Mouse (Mus musculus): ENCODE measurements around the gene Id3. TPM values are rescaled to one million over a fixed set of nuclear protein-coding genes. Genes with fewer than 3 reads are reported as not detected.
"Not testable (repeated sequence)": the region's sequence is repeated elsewhere in the genome, so short reads cannot be mapped to it uniquely, and the experiment has no call there.

The Id3 gene
- total RNA-seq (2015; ENCODE audit: low replicate concordance) (not detected in 2 replicates), total RNA-seq (2017; ENCODE audit: low replicate concordance) (not detected in 2 replicates)

DNA sequence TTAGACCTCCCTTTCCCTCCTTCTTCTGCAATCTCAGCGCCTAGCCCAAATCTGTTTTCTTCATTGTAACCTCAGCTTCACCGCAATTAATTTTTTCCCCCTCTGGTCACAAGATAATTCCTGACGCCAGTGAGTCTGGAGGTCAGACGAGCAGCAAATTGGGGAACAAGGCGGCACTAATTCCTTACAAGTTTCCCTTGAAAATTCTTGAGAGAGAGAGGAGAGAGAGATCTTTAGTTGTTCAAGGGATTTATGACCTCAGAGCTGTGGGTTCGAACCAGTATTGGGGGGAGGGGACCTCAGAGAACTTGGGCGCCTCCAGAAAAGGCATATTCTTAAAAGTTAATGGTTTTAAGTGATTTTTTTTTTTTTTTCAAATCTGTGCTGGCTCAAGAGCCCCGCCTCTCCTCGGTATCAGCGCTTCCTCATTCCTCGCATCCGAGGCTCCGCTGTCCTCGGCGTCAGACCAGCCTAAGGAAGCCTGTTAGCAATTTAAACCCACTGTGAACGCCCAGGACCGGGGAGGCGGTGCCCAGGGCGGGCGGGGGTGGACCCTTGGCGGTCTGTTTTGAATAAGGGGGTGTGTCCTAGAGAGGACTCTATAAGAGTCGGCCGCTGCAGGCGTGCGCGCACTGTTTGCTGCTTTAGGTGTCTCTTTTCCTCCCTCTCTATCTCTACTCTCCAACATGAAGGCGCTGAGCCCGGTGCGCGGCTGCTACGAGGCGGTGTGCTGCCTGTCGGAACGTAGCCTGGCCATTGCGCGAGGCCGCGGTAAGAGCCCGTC is at the start of gene Id3:
Gene Id3 (plus strand): TSS at position 305 of the 784 bp plus-strand sequence.
- no peak for ATAC-seq (replicated peaks; ENCODE audit: low FRiP score, poor library complexity, severe bottlenecking)

DNA sequence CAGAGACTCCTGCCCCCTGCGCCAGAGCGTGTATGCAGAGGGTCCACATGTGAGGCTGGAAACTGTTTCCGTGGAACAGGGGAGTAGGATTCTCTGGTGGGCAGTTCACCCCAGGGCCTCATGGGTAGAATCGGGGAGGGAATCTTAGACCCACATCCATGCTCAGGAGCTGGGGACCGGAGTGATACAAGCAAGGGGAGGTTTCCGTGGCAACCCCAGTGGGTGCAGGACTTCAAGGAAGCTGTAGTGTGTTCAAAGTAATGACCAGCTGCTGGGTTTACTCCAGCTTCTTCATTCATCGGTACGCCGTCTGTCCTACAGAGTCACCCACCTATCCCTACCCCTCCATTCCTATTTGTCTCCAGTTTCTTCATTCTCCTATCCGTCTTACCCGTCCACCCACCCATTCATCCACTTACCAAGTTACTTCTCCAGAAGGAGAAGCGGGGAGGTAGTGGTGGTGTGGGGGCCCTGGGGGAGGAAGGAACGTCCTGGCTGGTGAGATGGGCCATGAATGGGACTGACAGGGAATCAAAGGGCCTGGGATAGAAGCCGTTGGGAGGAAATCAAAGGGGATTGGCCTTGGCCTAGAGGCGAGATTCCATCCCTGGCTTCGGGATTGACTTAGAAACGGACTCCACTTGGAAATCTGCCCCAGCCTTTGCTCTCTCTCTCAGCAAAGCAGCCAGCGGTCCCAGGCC is 48.6 kb upstream of the Id3 start:
- no peak for ATAC-seq (replicated peaks; ENCODE audit: low FRiP score, poor library complexity, severe bottlenecking)

DNA sequence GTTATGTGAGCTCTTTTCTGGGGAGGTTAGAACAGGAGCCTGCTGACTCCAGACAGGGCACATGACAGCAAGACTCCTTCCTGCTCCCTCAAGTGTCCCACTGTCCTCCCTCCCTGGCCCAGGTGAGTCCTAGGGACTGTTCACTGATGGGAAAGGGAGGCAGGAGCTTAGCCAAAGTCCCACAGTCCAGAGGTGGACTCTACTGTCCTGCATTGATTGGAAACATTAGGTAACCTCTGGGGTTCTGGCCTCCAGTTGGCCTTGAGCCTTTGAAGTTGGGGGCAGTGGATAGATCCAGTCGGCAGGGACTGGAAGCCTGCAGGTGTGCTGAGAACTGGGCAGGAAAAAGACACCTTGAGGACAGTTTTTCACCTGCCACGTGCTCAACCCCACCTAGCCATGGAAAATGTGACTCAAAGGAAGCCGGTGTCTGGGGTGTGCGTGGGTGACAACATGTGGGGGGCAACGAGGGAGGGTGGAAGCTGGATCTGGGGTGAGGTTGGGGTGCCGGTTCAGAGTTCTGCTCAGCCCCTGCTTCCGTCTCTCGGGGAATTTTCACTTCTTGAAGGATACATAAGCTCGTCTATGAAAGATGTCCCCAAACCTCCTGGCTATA is 47.7 kb upstream of the Id3 start:
- ATAC-seq (replicated peaks; ENCODE audit: low FRiP score, poor library complexity, severe bottlenecking), result no peak

DNA sequence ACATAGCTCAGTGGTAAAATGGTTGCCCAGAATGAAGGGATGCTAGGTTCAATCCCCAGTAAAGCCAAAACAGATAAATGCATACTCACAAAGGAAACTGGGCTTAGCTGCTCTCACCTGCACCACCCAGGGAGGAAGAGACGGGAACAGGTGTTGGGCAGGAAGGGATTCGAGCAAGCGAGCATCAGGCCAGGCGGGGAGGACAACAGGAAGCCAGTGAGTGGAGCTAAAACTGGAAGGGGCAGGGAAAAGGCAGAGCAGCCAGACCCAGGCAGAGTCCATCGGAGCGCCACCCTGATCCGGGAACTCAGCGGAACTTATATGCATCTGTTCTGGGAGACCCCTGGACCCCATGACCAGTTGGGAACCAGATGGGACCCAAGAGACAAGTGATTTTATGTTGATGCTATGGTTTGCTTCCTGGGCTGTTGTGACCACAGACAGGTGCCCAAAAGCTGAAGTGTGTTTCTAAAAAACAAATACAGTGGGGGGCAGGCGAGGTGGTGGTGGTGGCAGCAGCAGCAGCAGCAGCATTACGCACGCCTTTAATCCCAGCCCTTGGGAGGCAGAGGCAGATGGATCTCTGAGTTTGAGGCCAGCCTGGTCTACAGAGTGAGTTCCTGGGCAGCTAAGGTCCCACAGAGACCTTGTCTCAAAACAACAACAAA is 46.7 kb upstream of the Id3 start:
- ATAC-seq (replicated peaks; ENCODE audit: low FRiP score, poor library complexity, severe bottlenecking), result no peak

DNA sequence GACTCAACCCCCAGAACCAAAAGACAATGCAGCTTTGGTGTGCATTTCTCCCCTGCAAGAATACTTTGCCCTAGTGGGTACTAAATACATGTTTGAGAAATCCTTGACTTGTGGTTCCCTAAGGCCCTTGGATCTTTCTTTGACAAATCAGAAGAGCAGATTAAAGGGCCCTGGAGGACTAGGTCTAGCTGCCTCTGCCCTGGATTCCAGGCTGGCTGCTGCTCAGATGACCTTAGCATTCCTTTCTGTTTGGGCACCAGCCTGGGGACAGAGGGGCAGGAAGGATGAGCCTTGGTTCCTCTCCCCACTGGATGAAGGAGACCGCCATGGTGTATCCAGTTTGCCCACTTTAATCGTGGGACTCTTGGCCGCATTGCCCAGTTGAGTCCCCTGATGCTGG is 44.9 kb upstream of the Id3 start:
- no peak for ATAC-seq (replicated peaks; ENCODE audit: low FRiP score, poor library complexity, severe bottlenecking)

DNA sequence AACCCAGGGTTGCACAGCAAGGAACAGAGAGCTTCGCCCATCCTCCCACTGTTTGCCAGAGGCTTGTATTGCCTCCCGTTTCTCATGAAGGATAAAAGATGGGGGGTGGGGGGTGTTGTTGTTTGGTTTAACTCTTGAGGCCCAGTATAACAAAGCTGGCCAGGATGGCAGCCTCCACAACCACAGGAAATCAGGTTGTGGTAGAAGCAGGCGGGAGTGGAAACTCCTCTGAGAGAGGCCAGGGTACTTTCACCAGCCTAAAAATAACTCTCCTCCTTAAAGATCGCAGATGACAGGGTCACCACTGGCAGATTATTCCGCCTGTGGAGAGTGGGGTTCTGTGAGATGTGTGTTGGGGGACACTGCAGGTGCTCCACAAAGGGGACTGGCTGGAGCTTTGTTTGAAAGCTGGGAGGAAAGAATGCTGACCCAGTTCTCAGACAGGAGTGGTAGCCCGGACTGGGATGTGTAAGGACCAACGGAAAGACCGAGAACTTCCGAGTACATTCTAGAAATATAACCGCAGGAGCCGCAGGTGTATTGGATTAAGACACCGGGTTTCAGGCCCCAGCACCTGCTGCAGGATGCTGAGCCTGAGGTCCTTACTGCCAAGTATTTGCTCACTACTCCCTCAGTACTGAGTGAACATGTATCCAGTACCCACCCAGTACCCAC is 42.8 kb upstream of the Id3 start:
- ATAC-seq (replicated peaks; ENCODE audit: low FRiP score, poor library complexity, severe bottlenecking), result no peak

DNA sequence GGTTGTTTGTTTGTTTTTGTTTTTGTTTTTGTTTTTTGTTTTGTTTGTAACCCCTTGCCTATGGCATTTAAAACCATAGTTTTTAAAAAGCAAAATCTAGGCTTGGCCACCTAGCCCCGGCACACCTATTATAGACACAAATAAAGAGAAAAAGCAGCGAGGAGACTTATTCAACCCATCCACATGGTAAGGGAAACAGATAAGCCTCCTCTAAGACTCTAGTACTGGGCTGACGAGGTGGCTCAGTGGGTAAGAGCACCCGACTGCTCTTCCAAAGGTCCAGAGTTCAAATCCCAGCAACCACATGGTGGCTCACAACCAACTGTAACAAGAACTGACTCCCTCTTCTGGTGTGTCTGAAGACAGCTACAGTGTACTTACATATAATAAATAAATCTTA is 41.5 kb upstream of the Id3 start:
- not testable (repeated sequence) for ATAC-seq (replicated peaks; ENCODE audit: low FRiP score, poor library complexity, severe bottlenecking)

DNA sequence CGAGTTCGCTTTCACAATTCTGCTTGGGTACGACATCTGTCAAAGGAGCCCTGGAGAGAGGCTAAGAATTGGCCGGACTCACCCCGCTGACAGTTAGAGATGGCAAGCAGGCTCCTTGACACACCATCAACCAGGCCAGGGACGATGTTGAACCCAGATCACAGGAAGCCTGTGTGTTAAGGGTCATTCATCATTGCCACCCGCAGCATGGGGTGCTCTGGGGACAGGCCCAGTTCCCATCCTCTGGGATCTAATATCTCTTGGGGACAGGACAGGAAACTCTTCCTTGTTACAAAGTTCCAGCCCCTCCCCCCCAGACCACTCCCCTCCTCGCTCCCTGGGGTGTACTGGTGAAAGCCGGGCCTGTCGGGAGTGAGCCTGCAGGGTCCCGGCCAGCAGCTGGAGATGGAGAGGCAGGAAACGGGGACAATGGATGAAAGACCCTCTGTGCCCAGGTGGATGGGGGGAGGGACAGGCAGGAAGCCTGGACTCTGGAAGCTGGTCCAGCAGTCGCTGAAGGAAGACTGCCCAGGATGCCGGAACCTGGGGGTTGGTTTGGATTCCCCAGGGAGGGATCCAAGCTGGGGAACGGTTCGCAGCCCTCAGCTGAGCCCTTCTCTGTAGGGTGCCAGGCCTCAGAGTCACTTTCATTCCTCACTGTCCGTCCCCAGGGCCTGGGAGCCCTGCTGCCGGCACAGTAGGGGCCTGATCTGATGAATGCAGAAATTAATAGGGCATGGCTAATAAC is 38.5 kb upstream of the Id3 start:
- no peak for ATAC-seq (replicated peaks; ENCODE audit: low FRiP score, poor library complexity, severe bottlenecking)

DNA sequence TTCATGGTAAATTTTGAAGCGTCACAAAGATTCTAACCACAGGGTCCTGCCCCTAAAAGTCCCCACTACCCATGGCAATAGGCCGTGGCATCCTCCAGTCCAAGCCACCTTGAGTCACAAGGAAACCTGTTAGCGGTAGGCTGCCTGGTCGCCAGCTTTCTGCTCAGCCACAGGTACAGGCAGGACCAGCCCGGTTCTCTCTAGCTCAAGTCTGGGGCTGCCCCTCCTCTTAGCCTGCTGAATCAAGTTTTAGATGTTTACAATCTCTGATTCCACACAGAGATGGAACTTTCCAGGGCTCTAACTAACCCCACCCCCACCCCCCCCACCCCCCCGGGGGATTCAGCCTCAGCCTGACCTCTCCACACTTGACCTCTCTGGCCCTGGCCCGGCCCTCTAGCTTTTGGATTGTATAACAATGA is 36.4 kb upstream of the Id3 start:
- no peak for ATAC-seq (replicated peaks; ENCODE audit: low FRiP score, poor library complexity, severe bottlenecking)

DNA sequence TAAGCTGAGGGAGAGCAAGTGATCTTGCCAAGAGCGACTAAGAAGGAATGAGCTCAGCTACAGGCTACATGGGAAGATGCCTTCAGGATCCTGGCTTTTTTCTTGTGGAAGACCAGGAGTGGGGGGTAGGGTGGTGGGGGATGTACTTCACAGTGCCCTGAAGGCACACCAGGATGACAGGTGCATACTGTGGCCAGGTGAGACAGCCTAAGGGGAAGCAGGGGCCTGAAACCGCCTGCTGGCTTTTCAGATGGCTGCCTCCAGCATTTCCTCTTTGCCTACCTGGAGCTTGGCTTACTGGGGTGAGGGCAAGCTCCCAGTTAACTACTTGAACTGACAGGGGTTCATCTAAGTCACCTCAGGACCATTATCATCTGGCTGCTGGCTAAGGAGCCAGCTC is 34.1 kb upstream of the Id3 start:
- ATAC-seq (replicated peaks; ENCODE audit: low FRiP score, poor library complexity, severe bottlenecking), result no peak

DNA sequence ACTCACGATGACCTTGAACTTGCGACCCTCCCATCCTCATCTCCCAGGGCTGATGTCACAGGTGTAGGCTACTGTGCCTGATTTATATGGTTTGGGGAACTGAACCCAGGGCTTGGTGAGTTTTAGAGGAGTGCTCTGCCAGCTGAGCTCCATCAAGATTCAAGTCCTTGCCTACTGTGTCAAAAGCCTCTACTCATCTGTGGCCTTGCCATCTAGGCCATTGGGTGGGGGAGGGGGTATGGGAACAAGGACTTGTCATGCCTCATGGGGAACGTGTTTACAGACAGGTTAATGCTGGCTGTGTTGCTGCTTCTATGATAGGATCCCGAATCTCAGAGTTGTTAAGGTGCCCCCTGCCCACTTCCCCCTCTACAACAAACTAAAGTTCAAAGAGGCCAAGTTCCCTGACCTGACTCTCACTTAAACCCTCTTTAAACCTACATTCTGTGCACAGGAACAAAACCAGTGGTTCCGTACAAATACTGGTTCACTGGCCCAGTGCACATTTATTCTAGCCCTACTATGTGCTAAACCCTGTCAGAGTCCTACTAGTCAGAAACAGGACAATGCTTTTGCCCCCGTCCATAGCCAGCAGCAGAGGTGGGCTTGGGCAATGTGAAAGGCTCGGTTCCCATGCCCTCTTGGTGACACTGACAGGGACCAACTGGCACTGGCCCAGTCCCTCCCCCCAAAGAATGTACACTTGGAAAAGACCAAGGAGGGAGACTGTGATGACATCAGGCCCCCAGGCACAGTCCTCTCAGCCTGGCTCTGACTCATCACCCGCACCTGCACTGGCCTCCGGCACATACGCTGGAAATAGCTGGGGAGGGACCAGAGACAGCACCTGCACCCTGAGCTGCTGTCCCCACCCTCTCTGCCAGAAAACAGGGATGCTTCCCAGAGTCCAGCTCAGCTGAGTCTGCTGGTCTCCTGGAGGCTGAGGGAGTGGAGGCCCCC is 33.1 kb upstream of the Id3 start:
- ATAC-seq (replicated peaks; ENCODE audit: low FRiP score, poor library complexity, severe bottlenecking), result peak; percentile 27; the same call in 1 of the 2 replicates

DNA sequence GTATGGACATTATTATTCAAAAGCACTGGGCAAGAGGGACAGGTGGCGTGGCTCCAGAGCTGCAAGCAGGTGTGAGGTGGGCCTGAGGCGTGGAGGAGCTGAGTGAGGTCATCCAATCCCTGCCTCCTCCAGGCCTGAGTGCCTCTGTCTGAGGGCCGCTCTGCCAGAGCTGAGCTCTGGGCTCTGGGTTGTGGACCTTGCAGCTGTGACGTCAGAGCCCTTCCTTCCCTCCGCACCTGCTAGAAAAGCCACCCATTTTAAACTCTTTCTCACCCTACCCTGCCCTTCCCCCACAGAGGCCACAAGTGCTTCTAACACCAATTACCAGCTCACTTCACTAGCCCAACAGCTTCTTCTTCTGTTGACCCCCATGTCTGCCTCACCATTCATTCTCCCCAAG is 31.0 kb upstream of the Id3 start:
- no peak for ATAC-seq (replicated peaks; ENCODE audit: low FRiP score, poor library complexity, severe bottlenecking)

DNA sequence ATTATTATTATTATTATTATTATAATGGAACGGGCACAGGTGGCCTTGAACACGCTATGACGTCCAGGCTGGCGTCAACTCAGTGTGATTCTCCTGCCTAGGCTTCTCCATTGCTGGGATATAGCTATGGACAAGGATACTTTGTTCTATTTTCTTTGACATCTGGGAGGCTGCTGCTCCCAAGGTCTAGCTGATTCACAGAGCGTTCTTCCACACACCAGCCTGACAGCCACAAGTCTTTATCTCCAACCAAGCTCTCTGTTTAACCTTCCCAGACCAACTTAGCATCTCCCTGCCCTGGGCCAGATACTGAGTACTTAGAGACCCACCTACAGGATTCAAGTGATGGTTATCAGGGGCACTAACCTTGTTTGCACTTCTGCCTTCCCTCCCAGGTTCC is 28.6 kb upstream of the Id3 start:
- no peak for ATAC-seq (replicated peaks; ENCODE audit: low FRiP score, poor library complexity, severe bottlenecking)

DNA sequence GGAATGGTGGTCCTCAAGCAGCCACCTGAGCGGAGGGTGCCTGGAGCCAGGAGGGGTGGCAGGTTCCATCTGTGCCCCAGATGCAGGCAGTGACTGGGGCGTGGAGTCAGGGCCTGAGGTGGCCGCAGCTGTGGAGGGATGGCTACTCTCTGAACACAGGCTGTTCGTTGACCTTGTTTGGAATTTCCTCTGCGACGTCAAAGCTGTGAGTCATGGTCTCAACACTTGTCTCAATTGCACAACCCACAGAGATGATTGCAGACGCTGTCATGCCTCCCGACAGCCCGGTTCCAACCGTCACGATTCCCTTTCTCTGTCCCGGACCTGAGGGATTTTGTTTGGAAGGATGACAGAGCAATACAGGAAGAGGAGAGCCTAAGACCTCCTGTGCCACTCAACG is 26.3 kb upstream of the Id3 start:
- ATAC-seq (replicated peaks; ENCODE audit: low FRiP score, poor library complexity, severe bottlenecking), result no peak

DNA sequence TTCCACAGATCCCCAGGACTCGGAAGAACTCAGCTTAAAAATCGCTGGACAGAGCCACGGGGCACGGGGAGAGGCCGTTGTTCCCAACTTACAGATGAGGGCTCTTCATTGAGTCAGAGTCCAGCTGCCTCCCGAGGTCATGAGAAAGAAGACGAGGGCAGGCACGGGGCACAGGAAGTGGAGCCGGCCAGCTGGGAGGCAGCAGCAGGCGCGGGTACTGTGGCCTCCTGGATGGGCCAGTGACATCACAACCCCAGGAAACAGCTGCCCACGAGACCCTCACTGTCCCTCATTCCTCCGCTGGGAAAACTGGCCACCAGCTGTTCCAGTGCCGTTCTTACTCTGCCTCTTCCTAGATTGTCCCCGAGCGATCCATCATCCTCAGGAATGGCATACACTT is 23.3 kb upstream of the Id3 start:
- no peak for ATAC-seq (replicated peaks; ENCODE audit: low FRiP score, poor library complexity, severe bottlenecking)

DNA sequence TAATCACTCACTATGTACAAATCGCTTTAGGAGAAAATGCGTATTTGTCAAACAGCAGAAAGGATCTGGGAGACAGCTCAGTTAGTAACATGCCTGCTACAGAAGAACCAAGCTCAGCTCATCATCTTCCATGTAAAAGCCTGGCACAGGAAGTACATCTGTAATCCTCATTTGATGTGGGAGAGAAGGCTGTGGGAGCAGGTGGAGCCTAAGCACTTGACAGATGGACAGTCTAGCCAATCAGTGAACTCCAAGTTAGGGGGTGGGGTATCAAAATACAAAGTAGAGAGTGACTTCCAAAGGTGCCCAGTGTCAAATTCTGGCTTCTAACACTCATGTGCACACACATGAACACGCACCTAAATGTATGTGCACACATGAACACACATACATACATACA is 22.1 kb upstream of the Id3 start:
- ATAC-seq (replicated peaks; ENCODE audit: low FRiP score, poor library complexity, severe bottlenecking), result no peak

DNA sequence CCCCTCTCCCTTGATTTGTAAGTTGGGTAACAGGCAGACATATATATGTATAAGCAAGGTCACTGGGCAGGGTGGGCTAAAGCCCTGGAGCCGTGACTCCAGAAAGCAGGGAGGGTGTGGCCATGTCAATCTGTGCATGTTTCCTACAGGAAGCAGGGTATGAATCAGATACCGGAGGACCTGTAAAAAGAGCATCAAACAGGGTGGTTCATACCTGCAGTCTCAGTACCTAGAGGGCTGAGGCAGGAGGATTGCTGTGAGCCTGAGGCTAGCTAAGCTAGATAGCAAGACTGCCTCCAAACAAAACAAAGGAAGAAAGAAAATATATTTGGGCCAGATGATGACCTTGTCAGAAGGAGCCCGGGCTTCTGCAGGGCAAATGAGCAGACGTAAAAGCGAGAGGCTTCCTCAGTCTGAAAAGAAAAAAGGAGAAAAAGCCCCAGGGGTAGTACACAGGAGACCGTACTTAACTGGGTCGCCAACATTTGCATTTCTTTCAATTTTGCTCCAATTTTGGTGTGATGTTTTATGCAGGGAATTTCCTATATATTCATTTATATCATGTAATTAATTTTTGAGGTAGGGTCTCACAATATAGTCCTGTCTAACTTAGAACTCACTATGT is 21.3 kb upstream of the Id3 start:
- ATAC-seq (replicated peaks; ENCODE audit: low FRiP score, poor library complexity, severe bottlenecking), result no peak
